Mouse (Mus musculus) heart, postnatal 10 days (tissue): ENCODE measurements at regions not wholly inside any gene's neighbourhood (a gene's known extent, or its start where the extent isn't known, plus 50 kb on each side); places are given as distances from the start of the nearest gene placed in this dataset.

Source experiments
- DNase-seq, 2 experiments: peaks; one replicate each; pipeline ENCODE4 v3.0.0; 2021
- intact Hi-C: fragments of 180-260 bp; cut with DNase I; formaldehyde crosslinking; loops from one replicate; pipeline ENCODE4 v1.15.1; 2025

GRCm38 (mm10) chr11:52618646-52619045 lies 145.8 kb upstream of the Fstl4 start:
- intact Hi-C loops, result no loop called here
- no peak for DNase-seq

- intact Hi-C loops, result no loop called here
- no peak for DNase-seq
Measured at GRCm38 (mm10) chr11:52622861-52623260, 141.6 kb upstream of the Fstl4 start.

GRCm38 (mm10) chr11:52628875-52629274 lies 135.6 kb upstream of the Fstl4 start:
- no peak for DNase-seq
- intact Hi-C loops, result no loop called here

- intact Hi-C loops, result no loop called here
Measured at GRCm38 (mm10) chr11:52629776-52630175, 134.7 kb upstream of the Fstl4 start.

GRCm38 (mm10) chr11:52631579-52631978 lies 132.9 kb upstream of the Fstl4 start:
- intact Hi-C loops, result no loop called here
- DNase-seq, result no peak

More at GRCm38 (mm10) chr11:52629776-52630175, 134.7 kb upstream of the Fstl4 start:
- DNase-seq, result no peak

- intact Hi-C loops, result no loop called here
- DNase-seq, result no peak
Measured at GRCm38 (mm10) chr11:52634189-52634588, 130.2 kb upstream of the Fstl4 start.

GRCm38 (mm10) chr11:52635716-52636389 lies 128.6 kb upstream of the Fstl4 start:
- intact Hi-C loops, result no loop called here
- no peak for DNase-seq

- DNase-seq, result no peak
- intact Hi-C loops, result no loop called here
Measured at GRCm38 (mm10) chr11:52638939-52639338, 125.5 kb upstream of the Fstl4 start.

- intact Hi-C loops, result no loop called here
- peak in 1 of 2 experiments; percentile 17 for DNase-seq
Measured at GRCm38 (mm10) chr11:52641725-52642338, 122.6 kb upstream of the Fstl4 start.

GRCm38 (mm10) chr11:52644081-52644768 lies 120.2 kb upstream of the Fstl4 start:
- intact Hi-C loops, result no loop called here
- DNase-seq, result peak; percentile 25 to 30

GRCm38 (mm10) chr11:52648176-52648839 lies 116.1 kb upstream of the Fstl4 start:
- intact Hi-C loops, result no loop called here
- DNase-seq, result no peak

GRCm38 (mm10) chr11:52648849-52649400 lies 115.5 kb upstream of the Fstl4 start:
- no peak for DNase-seq
- intact Hi-C loops, result no loop called here

- no peak for DNase-seq
- intact Hi-C loops, result no loop called here
Measured at GRCm38 (mm10) chr11:52654640-52655039, 109.8 kb upstream of the Fstl4 start.

- no peak for DNase-seq
- intact Hi-C loops, result no loop called here
Measured at GRCm38 (mm10) chr11:52655720-52656474, 108.5 kb upstream of the Fstl4 start.

- no peak for DNase-seq
- intact Hi-C loops, result no loop called here
Measured at GRCm38 (mm10) chr11:52661234-52661633, 103.2 kb upstream of the Fstl4 start.

- no peak for DNase-seq
- intact Hi-C loops, result no loop called here
Measured at GRCm38 (mm10) chr11:52661894-52662593, 102.4 kb upstream of the Fstl4 start.

GRCm38 (mm10) chr11:52665343-52665742 lies 99.1 kb upstream of the Fstl4 start:
- intact Hi-C loops, result no loop called here

GRCm38 (mm10) chr11:52675022-52675421 lies 89.4 kb upstream of the Fstl4 start:
- DNase-seq, result no peak
- intact Hi-C loops, result no loop called here

More at GRCm38 (mm10) chr11:52665343-52665742, 99.1 kb upstream of the Fstl4 start:
- DNase-seq, result no peak

GRCm38 (mm10) chr11:52678259-52678658 lies 86.2 kb upstream of the Fstl4 start:
- intact Hi-C loops, result no loop called here
- no peak for DNase-seq

GRCm38 (mm10) chr11:52685436-52685835 lies 79.0 kb upstream of the Fstl4 start:
- DNase-seq, result no peak
- intact Hi-C loops, result no loop called here
